Mouse (Mus musculus) lung, postnatal 10 days (tissue): ENCODE measurements at regions not wholly inside any gene's neighbourhood (a gene's known extent, or its start where the extent isn't known, plus 50 kb on each side); places are given as distances from the start of the nearest gene placed in this dataset.

Source experiments
- DNase-seq: peaks from one replicate; pipeline ENCODE4 v3.0.0; 2021

DNA sequence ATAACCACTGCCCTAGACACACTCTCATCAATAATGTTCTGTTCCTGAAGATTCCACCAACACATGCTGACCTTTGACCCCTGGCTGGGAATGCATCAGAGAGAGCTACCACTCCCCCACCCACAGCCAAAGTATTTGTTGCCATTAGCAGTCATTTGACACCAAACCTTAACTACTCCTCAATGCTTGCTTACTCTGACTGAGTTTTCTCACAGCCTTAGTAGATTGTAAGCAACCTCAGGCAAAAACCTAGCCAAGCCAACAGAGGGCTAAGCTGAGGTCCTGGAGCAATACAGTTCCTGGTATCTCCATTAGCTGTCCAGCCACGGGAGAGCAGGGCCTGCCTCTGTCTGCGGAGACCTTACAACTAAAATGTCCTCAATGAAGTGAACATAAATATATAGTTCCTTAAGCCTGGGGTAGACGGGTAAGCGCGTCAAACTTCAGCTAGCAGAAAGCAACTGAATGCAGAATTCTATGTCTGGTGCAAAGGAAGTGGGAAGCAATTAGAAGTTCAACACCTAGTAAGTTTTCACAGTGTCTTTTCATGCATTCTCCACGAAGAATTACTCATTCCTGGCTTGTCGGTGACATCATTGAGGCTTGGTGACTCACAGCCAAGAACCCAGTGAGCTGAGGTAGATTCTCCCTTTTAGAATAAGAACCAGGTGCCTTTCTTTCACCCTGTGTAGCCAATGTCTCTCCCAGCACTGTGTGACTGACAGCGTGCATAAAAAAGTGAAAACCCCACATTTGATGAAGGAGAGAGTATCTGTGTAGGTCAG lies 113.6 kb upstream of the Nebl start:
- no peak for DNase-seq

GRCm38 (mm10) chr2:17841963-17842362 lies 110.7 kb upstream of the Nebl start:
- DNase-seq: peak; percentile 65

DNA sequence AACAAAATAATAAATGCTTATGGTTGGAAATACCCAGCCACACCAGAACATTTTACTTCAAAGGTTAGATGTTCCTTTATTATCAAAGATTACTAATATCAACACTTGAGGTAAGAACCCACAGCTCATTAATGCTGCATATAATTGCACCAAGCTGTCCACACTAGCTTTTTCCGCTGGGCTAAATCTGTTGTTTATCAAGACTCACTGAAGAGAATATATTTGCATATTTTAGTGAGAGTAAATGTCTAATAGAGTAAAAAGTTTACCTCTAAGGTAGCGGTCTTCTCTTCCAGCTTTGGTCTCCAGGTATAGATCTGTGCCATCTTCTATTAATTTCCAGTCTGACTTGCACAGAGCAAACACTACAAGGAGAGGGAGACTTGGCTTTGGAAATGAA lies 110.3 kb upstream of the Nebl start:
- DNase-seq: no peak

GRCm38 (mm10) chr2:17840941-17841498 lies 109.8 kb upstream of the Nebl start:
- peak; percentile 82 for DNase-seq

GRCm38 (mm10) chr2:17839649-17840048 lies 108.4 kb upstream of the Nebl start:
- no peak for DNase-seq

GRCm38 (mm10) chr2:17838859-17839581 lies 107.8 kb upstream of the Nebl start:
- DNase-seq: peak; percentile 21

GRCm38 (mm10) chr2:17838381-17838680 lies 107.1 kb upstream of the Nebl start:
- no peak for DNase-seq

DNA sequence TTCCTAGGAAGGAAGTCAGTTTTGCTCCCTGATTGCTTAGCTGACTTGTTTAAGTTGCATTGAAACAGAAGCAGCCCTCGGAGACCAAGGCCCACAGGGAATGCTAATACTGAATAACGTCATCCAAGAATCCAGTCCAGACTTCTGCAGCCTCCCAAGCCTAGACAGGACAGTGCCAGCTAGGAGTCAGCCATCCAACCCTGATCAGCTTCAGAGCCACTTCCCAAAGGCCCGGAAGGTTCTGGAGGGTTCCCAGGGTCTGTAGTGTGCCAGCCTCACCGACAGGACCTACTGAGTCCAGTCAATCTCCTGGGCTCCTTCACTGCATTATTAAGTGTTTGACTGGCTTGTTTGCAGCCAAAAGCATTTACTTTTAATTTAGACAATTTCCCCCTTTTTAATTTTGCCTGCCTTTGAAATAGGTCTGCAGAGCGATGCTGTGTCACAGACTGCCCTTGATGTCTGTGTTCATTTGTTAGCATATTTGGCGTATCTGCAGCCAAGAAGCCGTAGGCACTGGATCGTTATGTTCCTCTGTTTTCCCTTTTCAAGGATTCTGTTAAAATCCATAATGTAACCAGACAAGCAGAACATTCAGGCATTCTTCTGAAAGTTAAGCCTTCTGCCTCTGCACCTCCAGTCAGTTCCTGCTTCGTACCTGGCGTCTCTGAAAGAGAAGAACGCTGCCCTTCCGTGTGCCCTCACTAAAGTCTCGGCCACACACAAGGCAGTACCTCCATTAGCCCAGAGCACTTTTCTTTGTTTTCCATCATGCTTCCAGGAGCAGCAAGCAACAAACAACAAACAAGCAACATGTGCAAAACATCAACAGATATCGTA lies 106.5 kb upstream of the Nebl start:
- no peak for DNase-seq

DNA sequence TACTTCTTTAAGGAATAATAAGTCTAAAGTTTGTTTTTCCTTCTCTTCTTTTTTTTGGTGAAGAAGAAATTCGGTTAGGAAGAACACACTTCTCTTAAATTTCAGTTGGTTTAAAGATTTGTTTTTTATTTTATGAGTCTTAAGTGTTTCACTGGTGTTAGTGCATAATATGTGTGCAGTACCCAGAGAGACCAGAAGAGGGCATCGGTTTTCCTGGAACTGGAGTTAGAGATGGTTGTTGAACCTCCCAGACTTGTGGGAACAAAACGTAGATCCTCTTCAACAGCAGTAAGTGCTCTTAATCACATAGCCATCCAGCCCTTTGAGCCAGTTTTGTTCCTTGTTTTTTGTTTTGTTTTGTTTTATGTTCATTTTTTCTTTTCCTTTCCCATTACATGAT lies 101.5 kb upstream of the Nebl start:
- no peak for DNase-seq

DNA sequence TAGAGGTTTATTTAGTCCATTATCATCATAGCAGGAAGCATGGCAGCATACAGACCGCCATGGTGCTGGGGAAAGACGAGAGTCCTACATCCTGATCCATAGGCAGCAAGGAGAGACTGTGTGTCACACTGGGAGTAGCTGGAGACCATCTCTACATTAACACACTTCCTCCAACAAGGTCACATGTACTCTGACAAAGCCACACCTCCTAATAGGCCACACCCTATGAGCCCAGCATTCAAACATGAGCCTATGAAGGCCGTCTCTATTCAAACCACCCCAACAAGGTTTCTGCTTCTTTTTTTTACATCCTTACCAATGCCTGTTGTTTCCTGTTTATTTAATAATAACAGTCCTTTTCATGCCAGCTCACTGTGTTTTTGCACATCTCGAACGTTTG lies 99.0 kb upstream of the Nebl start:
- DNase-seq: no peak

GRCm38 (mm10) chr2:17825271-17825670 lies 94.0 kb upstream of the Nebl start:
- DNase-seq: no peak

DNA sequence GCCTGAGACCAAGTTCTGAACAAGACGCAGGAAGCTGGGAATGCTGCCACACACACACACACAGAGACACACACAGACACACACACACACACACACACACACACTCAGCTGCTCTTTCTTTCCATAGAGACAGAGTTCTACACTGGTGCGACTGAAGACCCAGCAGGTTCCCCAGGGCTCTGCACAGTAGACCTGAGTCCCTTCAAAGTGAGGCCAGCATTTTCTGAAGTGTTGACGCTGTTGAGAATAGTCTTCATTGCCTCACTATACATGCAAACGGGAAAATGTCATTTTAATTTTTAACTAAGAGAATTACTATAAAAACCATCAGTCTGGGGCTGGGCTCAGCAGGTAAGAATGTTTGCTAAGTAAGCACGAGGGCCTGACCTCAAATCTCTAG lies 92.9 kb upstream of the Nebl start:
- DNase-seq: no peak

- DNase-seq: no peak
Measured at GRCm38 (mm10) chr2:17822621-17823006, 91.3 kb upstream of the Nebl start.

GRCm38 (mm10) chr2:17821878-17822620 lies 90.8 kb upstream of the Nebl start:
- no peak for DNase-seq

DNA sequence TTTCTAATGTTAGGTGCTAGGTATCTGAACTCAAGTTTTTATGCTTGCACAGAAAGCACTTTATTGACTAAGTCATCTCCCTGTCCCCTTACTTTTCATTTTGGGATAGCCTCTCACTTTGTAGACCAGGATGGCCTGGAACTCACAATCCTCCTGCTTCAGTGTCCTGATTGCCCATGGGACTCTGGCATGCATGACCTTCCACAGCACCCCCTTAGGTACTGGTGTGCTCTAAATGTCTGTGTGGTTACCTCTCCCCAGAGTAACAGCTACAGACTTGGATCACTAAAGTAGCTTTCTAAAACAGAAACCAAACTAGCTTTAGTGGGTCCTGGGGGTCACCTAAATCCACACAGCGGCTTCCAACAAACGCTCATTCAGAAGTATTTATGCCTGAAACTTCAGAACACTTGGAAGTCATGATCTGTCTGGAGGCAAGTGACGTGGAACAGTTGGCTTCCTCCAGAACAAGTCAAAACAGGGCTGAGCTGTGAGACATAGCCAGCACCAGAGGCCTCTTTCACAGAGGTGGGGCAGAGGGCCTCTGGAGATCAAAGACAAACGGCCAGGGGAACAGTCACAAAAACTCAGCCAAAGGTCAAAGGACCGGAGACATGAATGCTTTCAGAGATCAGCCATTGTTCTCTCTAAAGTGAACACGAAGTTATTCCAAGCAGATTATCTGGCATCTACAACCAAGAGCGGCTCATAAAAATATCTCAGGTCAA lies 80.8 kb upstream of the Nebl start:
- no peak for DNase-seq
